Mouse (Mus musculus) testis, adult 2 months (tissue): Measurements from ENCODE around the gene Tmem265.

Experiments
- CTCF ChIP-seq: fragments of 200-500 bp; IDR thresholded peaks from 2 replicates; pipeline ENCODE4 v1.5.1; 2012; ENCODE audit warnings: low read depth, mild to moderate bottlenecking, inconsistent platforms, low read length, moderate library complexity; ENCODE audit not compliant: control insufficient read depth, insufficient read depth, insufficient replicate concordance
- POLR2A ChIP-seq: fragments of 200-500 bp; IDR thresholded peaks from 2 replicates; pipeline ENCODE4 v1.6.1; 2012; ENCODE audit warnings: low read depth, mild to moderate bottlenecking, inconsistent platforms, low read length, moderate library complexity; ENCODE audit not compliant: control insufficient read depth

DNA sequence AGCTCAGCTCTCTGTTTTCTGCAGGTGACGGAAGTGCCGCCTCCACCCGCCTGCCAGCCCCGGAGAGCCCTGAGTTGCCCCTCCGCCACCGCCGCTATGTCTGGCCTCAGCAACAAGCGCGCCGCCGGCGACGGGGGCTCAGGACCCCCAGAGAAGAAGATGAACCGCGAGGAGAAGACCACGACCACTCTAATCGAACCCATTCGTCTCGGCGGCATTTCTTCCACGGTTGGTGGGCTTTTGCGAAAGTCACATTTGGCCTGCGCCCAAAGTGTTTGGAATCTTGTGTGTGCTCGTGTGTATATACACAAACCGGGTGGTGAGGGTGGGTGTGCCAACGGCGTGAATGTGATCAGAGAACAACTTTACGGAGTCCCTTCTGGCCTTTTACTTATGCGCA is 27.7 kb downstream of the Tmem265 start:
- TF ChIP-seq POLR2A (no peak; the same call in 1 of the 2 replicates), CTCF (no peak)
